Mouse (Mus musculus) embryonic fibroblast, embryonic 13.5 days (primary cell): Measurements from ENCODE around the gene Akap17b.

Experiments used
- CTCF ChIP-seq: IDR thresholded peaks from 2 replicates; pipeline ENCODE4 v1.5.1; 2011; ENCODE audit warnings: mild to moderate bottlenecking, control low read depth, low read length, moderate library complexity, borderline replicate concordance; ENCODE audit not compliant: insufficient read depth
- POLR2A ChIP-seq: IDR thresholded peaks from 2 replicates; pipeline ENCODE4 v1.6.1; 2011; ENCODE audit warnings: low read depth, mild to moderate bottlenecking, control low read depth, low read length, moderate library complexity

GRCm38 (mm10) chrX:36598390-36598810 is 46.8 kb downstream of the Akap17b start:
- TF ChIP-seq CTCF (no peak), POLR2A (no peak)
